Mouse (Mus musculus): ENCODE results near the gene Tcf3.

DNA sequence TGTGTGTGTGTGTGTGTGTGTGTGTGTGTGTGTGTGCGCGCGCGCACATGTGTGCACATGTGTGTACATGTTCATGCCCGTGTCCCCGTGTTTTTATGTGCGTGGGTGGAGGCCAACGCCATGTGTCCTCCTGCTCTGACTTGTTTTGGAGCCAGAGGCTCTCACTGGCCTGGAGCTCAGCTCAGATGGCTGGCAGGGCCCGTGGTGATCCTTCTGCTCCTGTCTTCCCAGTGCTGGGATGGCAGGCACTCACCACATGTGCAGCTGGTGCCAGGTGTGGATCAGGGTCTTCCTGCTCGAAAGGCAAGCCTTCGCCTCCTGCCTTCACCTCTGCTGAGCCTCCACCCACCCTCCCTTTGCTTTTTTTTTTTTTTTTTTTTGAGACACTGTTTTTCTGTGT lies 26.2 kb upstream of the Tcf3 start:
- TF ChIP-seq GATA1 (IDR thresholded peaks at IDR 0.05; ENCODE audit: borderline replicate concordance, low read length) (no peak), FLI1 (IDR thresholded peaks at IDR 0.05; ENCODE audit: low read length) (no peak)
